Mouse (Mus musculus) cerebellum, postnatal 25 days (tissue): ENCODE measurements at regions not wholly inside any gene's neighbourhood (a gene's known extent, or its start where the extent isn't known, plus 50 kb on each side); places are given as distances from the start of the nearest gene placed in this dataset.
"Not testable (repeated sequence)": the region's sequence is repeated elsewhere in the genome, so short reads cannot be mapped to it uniquely, and the experiment has no call there.

Experiments used
- DNase-seq, 2 experiments: peaks; one replicate each; pipeline ENCODE4 v3.0.0; 2021; ENCODE audit warnings: mixed read lengths in 2 of 2

GRCm38 (mm10) chr6:14632837-14633236 lies 122.2 kb downstream of the Ppp1r3a start:
- DNase-seq = no peak

GRCm38 (mm10) chr6:14631719-14632445 lies 123.2 kb downstream of the Ppp1r3a start:
- no peak for DNase-seq

GRCm38 (mm10) chr6:14616629-14617028 lies 138.4 kb downstream of the Ppp1r3a start:
- DNase-seq = no peak

GRCm38 (mm10) chr6:14608076-14608475 lies 147.0 kb downstream of the Ppp1r3a start:
- no peak for DNase-seq

GRCm38 (mm10) chr6:14600543-14601249 lies 154.4 kb downstream of the Ppp1r3a start:
- DNase-seq = no peak

GRCm38 (mm10) chr6:14596880-14597466 lies 158.1 kb downstream of the Ppp1r3a start:
- DNase-seq = no peak

- DNase-seq = peak in 1 of 2 experiments; percentile 4
Observed at GRCm38 (mm10) chr6:14585827-14586226, 169.2 kb downstream of the Ppp1r3a start.

GRCm38 (mm10) chr6:14583829-14584228 lies 171.2 kb downstream of the Ppp1r3a start:
- no peak for DNase-seq

GRCm38 (mm10) chr6:14574607-14575006 lies 180.5 kb downstream of the Ppp1r3a start:
- no peak for DNase-seq

GRCm38 (mm10) chr6:14573001-14573400 lies 182.1 kb downstream of the Ppp1r3a start:
- no peak for DNase-seq

GRCm38 (mm10) chr6:14540333-14540732 lies 214.7 kb downstream of the Ppp1r3a start:
- no peak for DNase-seq

GRCm38 (mm10) chr6:14529096-14529495 lies 226.0 kb downstream of the Ppp1r3a start:
- DNase-seq = no peak

- no peak for DNase-seq
Observed at GRCm38 (mm10) chr6:14528564-14528963, 226.5 kb downstream of the Ppp1r3a start.

GRCm38 (mm10) chr6:14522742-14523141 lies 232.3 kb downstream of the Ppp1r3a start:
- peak in 1 of 2 experiments; percentile 28 for DNase-seq

GRCm38 (mm10) chr6:14521321-14521720 lies 233.8 kb downstream of the Ppp1r3a start:
- no peak for DNase-seq

GRCm38 (mm10) chr6:14504171-14504570 lies 250.9 kb downstream of the Ppp1r3a start:
- peak; percentile 34 to 73 for DNase-seq

GRCm38 (mm10) chr6:14500663-14501062 lies 254.4 kb downstream of the Ppp1r3a start:
- DNase-seq = no peak

GRCm38 (mm10) chr6:14499882-14500281 lies 255.2 kb downstream of the Ppp1r3a start:
- not testable (repeated sequence) for DNase-seq

- not testable (repeated sequence) for DNase-seq
Observed at GRCm38 (mm10) chr6:14486642-14487041, 268.4 kb downstream of the Ppp1r3a start.

GRCm38 (mm10) chr6:14456394-14456793 lies 298.7 kb downstream of the Ppp1r3a start:
- DNase-seq = no peak

- DNase-seq = not testable (repeated sequence)
Observed at GRCm38 (mm10) chr6:14453321-14453720, 301.8 kb downstream of the Ppp1r3a start.

- DNase-seq = no peak
Observed at GRCm38 (mm10) chr6:14431751-14432150, 323.3 kb downstream of the Ppp1r3a start.

GRCm38 (mm10) chr6:14409772-14410171 lies 345.3 kb downstream of the Ppp1r3a start:
- peak; percentile 69 to 73 for DNase-seq

GRCm38 (mm10) chr6:14407754-14408153 lies 347.3 kb downstream of the Ppp1r3a start:
- no peak for DNase-seq
